Mouse (Mus musculus) kidney, adult 2 months (tissue): ENCODE results near the gene Ccdc194.

Experiments used
- CTCF ChIP-seq: fragments of 200-500 bp; conservative IDR thresholded peaks from 2 replicates; pipeline ENCODE4 v1.5.1; 2011; ENCODE audit warnings: low read depth, mild to moderate bottlenecking, control low read depth, low read length, moderate library complexity, mixed read lengths; ENCODE audit not compliant: insufficient read depth, insufficient read length
- POLR2A ChIP-seq: fragments of 200-500 bp; IDR thresholded peaks from one replicate; pipeline ENCODE4 v1.6.1; 2011; ENCODE audit warnings: low read depth, low read length, control low read depth

GRCm38 (mm10) chr8:71507589-71508104 is 17.9 kb downstream of the Ccdc194 start:
- TF ChIP-seq CTCF = no peak
- no peak for TF ChIP-seq POLR2A
